Mouse (Mus musculus) stomach, postnatal 0 days (tissue): ENCODE measurements around the gene Frmd4b.

Experiments used
- CTCF ChIP-seq: IDR thresholded peaks from 2 replicates; pipeline ENCODE4 v1.5.1; 2016; ENCODE audit warnings: antibody characterized with exemption, low read depth, mild to moderate bottlenecking, moderate library complexity
- EP300 ChIP-seq: optimal IDR thresholded peaks from 2 replicates; pipeline ENCODE3; 2016; ENCODE audit warnings: antibody characterized with exemption

DNA sequence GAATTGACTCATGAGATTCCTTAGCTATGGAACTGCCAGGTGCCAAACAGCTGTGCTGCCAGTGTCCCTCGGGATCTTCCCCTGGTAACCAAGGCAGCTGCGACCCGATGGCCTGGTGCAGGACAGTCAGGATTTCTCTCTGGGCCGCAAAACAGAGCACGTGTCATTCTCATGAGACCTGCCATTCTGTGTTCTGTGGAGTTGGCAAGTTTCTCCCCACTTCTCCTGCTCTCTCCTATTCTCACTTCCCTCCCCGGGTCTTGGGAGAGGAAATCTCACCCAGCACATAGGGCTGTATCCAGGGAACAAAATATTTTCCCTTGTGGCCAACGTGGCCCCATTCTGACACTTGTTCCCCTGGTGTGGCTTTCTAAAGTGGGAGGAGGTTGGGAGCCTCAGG, 176.0 kb downstream of the Frmd4b start:
- TF ChIP-seq EP300 = no peak
- TF ChIP-seq CTCF = no peak
